Mouse (Mus musculus): ENCODE results near the gene Epop.

Gene Epop

DNA sequence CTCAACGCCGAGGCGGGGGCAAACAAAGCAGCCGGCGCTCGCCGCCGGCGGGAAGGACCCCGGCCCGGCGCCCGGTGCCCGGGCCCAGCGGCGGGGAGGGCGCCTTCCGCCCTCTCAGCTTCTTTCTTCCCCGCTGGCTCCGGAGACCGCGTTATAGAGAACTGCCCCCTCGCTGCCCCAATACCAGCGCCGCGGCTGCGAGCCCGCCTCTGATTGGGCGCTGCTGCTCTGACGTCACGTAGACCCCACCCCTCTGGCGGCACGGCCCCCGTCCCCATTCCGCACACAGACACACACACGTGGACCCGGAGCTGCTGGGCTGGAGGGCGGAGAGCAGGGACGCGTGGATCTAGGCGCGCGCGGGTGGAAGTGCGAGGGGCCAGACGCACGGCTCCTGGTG, at the start of gene Epop:
Gene Epop (minus strand): TSS at position 127 of the 400 bp plus-strand sequence.
- DNase-seq (ENCODE audit: low read depth) = peak; percentile 87

DNA sequence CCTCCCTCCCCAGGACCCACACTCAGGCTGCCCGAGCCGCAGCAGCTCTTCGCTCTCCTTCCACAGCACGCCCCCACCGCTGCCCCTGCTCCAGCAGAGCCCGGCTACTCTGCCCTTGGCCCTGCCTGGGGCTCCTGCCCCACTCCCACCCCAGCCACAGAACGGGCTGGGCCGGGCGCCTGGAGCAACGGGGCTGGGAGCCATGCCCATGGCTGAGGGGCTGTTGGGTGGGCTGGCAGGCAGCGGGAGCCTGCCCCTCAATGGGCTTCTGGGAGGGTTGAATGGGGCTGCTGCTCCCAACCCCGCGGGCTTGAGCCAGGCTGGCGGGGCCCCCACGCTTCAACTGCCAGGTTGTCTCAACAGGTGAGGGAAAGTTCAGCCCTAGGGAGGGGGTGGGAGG, 48.8 kb upstream of the Epop start:
- no peak for DNase-seq (ENCODE audit: low read depth)

DNA sequence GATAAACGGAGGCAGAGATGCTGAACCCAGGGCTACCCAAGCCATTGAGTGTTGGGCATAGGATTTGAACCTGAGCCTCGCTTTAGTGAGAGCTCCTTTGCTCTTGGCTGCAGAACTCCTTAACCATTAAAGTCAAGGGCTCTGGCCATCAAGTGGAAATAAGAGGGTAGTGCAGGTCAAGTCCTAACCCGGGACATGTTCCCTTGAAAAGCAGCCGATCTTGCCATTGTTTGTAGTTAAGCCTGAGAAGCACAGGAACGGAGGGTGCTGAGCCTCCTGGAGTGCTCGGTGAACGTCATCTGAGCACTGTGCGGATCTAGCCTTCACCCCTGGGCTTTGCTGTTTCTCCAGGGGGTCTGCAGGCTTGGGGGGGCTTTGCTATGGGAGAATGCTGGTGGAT, 48.3 kb upstream of the Epop start:
- DNase-seq (ENCODE audit: low read depth) = no peak

DNA sequence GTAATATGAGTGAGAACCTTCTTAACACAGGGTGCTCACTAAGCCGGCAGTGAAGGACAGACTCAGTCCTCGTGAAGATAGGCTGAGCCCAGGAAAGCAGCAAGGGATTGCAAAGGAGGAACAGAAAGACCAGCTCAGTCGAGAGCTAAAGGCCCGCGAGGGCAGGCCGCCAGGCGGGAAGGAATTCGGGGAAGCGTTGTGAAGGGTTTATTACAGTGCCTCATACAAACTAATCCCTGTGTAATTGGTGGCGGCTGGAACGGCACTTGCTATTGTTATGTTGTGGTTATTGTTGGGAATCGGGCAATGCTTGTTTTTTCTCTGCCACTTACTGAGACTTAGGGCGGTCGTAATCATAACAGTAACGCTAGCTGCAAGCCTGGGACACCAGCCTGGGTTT, 47.9 kb upstream of the Epop start:
- no peak for DNase-seq (ENCODE audit: low read depth)

DNA sequence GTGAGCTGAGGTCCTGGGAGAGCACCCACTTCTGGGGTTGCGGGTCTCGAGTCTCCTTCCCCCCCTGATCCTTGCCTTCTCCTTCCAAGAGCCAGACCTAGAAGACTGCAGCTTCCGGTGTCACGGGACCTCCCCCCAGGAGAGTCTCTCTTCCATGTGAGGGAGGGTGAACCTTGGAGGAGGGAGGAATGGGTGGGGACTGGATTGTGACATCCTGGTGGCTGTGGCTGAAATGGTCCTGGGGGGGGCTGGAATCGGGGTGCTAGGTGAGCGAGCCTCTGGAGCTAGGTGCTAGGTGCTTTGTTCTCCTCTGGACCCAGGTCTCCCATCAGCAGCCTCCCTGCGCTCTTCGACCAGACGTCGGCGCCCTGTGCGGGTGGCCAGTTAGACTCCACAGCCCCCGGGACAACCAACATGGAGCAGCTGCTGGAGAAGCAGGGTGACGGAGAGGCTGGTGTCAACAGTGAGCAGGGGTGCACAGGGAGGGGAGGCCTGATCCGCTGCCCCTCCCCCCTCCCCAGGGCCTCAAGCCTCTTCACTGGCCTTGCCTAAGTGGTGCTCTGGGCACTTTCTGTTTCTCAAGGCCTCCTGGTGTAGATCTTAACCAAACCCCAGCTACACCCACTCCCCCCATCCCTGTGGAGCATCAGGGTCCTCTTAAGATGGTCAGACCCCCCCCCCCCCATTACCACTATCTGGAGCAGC, 46.7 kb upstream of the Epop start:
- no peak for DNase-seq (ENCODE audit: low read depth)

DNA sequence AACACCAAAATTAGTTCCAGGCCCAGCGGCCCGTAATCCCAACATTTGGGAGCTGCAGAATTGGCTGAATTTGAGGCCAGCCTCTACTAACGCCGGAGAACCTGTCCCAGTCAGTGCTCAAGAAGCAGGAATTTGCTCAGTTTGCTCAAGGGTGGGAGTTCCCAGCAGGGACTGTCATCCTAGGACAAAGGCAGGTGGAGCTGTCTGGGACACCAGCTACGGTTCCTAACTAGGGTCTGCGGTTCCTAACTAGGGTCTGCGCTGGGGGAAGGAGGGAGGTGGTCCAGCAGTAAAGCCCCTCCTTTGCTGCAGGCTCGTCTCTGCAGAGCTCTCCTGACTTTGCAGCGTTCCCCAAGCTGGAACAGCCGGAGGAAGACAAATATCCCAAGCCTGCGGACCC, 43.6 kb upstream of the Epop start:
- DNase-seq (ENCODE audit: low read depth) = no peak

DNA sequence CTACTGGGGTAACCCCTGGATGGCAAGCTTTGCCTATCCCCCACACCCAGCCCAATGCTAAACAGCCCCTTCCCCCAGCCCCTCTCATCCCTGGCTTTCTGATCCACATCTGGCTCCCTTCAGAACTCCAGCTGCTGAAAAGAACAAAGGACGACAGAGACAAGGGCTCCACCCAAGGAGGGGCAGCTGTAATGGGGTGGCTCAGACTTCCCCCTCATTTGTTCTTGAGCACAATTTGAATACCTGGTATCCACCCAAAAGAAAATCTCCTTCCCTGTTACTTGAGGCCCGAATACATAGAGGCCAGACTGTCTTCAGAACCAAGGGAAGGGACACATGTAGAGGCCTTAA, 41.6 kb upstream of the Epop start:
- DNase-seq (ENCODE audit: low read depth) = no peak

DNA sequence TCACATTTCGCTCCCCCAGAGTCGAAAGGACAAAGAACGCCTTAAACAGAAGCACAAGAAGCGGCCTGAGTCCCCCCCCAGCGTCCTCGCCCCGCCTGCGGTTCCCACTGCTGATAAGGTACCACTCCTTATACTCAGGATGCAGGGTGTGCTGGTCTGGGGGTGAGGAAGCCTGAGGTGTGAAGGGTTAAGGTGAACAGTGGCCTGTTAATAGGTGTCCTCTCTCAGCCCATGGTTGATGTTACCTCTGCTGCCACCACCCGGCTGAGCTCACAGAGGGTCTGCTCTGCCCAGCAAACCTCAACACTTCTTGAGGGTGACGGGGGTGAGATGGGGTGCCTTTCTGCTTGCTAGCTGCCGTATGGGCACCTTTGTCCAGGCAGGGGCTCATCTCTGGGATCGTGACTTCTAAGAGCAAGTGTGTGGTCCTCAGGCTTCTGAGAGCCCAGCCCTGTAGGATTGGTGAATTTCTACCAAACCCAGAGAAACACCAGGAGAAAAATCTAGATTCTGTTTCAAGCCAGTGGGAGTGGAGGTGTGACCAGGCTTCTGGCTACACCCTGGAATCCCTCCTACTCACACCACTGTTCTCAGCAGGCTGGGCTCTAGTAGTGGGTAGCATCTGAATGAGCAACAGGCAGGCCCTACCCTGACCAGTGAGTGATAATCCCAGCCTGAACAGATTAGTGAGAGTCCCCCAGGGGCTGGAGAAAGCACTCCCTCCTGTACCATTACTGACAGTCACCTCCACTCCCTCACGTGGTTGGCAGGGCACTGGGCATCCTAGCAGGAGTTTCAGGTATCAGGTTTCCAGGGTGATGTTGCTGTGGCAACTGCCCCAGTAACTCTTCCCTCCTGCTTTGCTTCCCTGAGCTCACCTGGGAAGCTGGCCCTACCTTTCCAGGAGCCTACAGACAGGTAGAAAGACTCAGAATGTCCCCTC, 41.0 kb upstream of the Epop start:
- DNase-seq (ENCODE audit: low read depth) = no peak

DNA sequence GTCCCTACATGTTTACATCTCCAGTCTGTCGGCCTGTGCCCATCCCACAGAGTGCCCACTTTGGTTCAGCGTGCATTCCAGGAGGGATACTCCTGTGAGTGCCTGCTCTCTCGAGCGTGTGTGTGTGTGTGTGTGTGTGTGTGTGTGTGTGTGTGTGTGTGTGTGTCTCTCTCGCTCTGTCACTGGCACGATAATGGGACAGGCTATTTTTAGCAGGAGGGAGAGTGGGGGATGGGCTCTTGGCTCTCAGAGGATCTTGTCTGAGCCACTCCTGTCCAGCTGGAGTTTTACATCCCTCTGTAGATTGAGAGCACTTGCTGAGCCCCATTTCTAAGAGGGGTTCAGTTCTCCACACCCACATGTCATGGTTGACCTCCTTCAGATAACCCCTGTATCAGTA, 40.3 kb upstream of the Epop start:
- DNase-seq (ENCODE audit: low read depth) = no peak

DNA sequence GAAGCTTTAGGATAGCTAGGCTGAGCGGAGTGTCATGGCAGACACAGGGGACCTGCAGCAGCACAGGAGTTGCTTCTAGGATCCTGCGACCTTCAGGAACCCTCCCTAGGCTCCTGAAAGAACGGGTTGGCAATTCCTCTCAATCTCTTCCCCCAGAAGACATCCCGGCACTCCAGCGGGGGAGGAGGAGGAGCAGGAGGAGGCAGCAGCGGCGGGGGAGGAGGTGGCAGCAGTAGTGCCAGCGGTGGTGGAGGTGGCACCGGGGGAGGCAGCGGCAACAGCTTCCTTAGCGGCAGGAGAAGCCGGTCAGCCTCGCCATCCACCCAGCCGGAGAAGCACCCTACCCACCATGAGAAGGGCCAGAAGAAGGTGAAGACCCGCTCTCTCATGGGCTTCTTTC, 39.8 kb upstream of the Epop start:
- no peak for DNase-seq (ENCODE audit: low read depth)

DNA sequence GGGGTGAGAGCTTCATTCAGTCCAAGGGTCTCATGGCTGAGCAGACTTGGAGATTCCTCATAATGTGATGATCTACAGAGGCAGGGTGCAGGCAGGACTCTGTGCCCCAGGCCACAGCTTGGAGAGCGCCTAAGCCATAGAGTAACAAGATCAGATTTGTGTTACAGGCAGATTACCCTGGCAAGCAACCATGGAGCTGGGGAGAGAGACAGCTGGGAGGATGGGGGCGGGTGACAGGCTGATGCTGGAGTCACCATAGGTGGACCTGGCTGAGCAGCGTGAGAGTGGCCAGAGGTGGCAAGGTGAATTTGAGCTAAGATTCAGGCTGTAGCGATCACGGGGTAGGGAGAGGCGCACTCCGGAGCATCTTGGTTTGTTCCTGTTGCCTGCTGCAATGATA, 38.7 kb upstream of the Epop start:
- DNase-seq (ENCODE audit: low read depth) = no peak

DNA sequence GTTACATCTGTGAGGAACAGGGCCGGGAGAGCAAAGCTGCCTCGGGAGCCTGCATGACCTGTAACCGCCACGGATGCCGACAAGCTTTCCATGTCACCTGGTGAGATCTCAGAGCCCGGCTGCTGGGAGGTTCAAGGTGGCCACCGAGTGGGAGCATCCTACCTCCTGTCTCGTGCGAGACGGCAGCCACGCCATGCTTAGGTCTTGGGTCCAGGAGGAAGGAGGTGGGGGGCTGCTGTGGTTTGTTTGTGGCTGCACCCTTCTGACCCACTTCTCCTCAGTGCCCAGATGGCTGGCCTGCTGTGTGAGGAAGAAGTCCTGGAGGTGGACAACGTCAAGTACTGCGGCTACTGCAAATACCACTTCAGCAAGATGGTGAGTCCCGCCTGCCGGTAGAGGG, 37.3 kb upstream of the Epop start:
- DNase-seq (ENCODE audit: low read depth) = no peak

DNA sequence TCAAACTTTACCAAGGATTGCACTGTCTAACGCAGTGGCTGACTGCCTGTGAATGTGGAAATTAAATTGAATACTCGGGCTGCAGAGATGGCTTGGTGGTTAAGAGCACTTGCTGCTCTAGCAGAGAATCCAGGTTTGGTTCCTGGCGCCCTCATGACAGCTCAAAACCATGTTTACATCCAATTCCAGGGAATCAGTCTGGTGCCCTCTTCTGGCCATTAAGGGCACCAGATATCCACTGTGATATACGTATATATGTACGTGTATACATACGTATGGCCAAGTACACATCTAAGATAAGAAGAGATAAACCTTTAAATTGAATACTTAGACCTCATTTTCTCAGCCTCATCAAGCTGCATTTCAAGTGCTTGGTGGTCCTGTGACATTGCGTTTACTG, 36.7 kb upstream of the Epop start:
- DNase-seq (ENCODE audit: low read depth) = peak; percentile 55

DNA sequence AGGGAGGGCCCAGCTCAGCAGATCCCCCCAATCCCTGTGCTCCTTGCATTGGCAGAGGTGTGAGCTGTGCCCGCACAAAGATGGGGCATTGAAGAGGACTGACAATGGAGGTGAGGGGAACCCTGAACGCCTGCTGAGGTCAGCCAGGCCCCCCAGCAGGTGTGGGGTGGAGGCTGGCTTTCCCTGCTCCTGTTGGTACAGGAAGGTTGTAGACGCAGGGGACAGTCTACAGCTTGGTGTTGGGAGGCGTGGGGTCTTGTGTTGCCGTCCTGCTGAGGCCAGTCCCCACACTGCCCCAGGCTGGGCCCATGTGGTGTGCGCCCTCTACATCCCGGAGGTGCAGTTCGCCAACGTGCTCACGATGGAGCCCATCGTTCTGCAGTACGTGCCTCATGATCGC, 35.9 kb upstream of the Epop start:
- DNase-seq (ENCODE audit: low read depth) = no peak

DNA sequence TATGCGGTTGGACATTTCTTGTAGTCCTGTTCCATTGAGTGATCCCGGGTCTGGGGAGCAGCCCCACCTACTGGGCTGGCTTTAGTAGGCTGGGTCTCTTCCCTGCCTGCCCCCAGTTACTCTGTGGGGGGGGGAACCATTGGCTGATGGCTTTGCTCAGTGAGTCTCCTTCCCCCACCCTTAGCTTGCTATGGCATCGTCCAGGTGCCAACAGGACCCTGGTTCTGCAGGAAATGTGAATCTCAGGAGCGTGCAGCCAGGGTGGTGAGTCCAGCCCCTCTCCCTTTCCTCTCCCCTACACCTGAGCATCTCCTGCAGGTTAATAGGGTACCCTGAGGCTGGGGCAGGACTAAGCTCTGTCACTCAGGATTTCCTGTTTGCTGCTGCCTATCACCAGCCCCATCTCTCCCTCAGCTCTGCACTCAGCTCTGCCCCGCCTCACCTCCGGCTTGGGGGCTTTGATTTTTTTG, 35.3 kb upstream of the Epop start:
- DNase-seq (ENCODE audit: low read depth) = peak; percentile 73

DNA sequence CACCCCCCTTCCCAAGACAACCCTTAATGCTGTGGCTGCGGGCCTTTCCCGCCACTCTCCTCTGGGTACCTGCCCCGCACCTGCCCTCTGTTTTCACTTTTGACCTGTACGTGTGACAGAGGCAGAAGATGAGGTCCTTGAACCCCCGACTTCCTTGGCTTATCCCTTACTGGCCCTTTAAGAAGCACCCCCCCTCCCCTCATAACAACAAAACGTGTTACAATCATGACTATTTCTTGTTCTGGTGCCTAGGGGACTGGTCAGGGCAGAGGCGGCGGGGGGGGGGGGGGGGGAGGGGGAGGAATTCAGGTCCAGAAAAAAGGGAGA, 34.8 kb upstream of the Epop start:
- DNase-seq (ENCODE audit: low read depth) = no peak

DNA sequence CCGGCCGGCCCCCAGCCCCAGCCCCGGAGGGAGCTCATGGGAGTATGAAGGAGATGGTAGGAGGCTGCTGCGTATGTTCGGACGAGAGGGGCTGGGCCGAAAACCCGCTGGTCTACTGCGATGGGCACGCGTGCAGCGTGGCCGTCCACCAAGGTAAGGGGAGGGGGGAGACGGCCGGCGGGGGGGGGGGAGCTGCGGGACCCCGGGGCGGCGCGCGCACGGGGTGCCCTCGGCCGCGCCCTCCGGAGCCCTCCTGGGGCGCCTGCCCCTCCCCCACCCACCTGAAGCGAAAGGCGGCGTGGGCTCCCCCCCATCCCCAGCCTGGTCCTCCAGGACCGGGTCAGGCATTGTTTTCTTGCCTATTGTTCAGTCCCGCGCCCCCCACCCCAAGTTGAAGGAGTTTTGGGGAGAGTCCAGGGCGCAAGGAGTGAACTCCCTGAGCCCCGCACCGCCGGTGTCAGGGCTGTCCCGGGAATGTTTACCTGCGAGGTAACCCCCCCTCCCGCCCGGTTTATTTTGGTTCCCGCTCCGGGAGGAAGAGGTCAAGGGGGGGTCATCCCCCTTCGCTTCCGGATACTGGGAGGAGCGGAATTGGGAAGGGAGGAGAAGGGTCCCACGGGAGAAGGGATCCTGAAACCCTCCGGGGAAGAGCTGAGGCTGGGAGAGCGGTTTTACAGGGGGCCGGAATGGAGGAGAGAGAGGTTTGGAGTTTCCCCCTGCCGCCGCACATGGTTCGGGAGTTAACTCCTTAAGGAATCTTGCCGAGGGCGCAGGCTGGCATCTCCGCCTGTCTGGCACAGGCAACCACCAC, 34.2 kb upstream of the Epop start:
- DNase-seq (ENCODE audit: low read depth) = peak; percentile 63

DNA sequence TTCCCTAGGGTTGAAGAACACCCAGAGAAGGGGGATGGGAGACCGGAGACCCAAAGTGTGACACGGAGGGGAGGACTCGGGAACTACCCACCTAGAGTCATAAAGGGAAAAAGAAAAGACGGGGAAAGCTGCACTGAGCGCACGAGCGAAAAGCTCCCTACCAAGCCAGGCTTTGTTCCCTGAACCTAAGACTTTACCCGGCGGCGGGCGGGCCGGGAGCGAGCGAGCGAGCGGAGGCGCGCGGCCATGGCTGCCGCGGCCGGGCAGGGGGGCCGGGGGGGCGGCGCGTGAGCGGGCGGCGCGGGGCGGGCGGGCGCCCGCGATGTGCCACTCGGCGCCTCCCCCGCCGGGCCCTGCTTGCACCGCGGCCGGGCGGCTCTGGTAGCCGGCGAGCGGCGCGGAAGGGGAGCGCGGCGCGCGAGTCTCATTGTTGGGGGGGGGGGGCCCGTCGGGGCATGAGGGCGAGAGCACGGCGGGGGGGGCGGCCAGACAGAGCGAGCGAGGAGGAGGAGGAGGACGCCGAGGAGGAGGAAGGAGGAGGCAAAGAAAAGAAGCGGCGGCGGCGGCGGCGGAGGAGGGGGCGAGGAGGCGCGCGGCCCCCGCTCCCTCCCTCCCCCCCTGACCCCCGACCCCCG, 33.5 kb upstream of the Epop start, which contains the start of gene Mllt6:
Gene Mllt6 (plus strand): TSS at position 522 of the 635 bp plus-strand sequence.
- DNase-seq (ENCODE audit: low read depth) = peak; percentile 79

DNA sequence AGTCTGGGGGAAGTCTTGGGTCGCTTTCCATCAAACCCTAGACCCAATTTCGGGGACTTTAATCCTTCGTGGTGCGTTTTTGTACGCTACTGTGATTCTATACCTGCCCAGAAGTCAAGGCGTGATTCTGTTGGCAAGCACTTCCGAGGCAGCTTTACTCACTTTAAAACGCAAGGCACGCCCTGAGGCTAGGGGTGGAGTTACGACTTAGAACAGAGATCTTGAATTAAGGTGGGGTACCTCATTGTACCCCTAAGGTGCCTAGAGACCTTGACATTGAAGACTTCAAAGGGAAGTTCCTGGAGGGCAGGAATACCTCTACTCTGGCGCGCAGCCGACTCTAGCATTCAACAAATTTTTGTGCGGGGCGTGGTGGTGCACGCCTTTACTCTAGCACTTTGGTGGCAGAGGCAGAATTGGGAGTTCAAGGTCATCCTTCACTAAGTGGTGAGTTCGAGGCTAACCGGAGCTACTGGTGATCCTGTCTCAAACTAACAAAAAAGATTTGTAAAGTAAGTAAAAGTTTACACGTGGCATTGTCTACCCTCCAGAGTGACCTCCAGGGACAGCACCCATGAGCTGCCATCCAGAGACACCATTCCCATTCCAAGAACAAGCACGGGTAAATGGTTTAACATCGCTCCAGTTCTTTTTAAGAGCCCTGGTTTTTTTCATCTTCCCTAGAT, 32.8 kb upstream of the Epop start:
- DNase-seq (ENCODE audit: low read depth) = peak; percentile 89

DNA sequence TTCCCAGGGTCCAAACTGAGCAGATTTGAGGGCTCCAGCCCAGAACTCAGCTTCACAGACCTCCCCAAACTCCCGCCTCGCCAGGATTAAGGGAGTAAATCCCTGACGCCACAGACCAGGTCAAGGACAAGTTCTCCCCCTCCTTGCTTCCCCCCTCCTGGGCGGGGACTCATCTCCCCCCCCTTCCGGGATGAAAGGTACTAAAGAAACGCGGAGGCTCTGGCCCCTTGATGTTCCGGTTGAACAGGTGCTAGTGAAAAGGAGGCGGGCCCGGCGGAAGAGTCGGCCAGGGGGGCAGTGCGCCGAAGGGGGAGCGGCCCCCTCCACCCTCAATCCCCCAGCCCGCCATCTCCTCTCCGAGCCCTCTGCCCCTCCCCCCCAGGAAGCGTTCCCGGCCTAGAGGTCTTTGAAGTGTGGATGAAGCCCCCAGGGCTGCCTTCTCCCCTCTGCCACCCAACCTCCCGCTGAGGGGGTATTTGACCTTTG, 32.2 kb upstream of the Epop start:
- peak; percentile 83 for DNase-seq (ENCODE audit: low read depth)
